Mouse (Mus musculus) embryonic facial prominence, embryonic 12.5 days (tissue): ENCODE measurements around the gene Sbp. TPM values are rescaled to one million over a fixed set of nuclear protein-coding genes. Genes with fewer than 3 reads are reported as not detected.

ENCODE experiments used
- ATAC-seq: fragments of 200-750 bp; cut with Nextera tagmentation; 2 replicates; pipeline ENCODE4 v1.8.0; 2017; ENCODE audit not compliant: insufficient number of reproducible peaks, insufficient read depth, low FRiP score, low TSS enrichment
- H3K27ac ChIP-seq: fragments of 300-500 bp; sonication (generic); 2 replicates; pipeline ENCODE4 v1.5.1; 2016; ENCODE audit warnings: mild to moderate bottlenecking
- H3K27me3 ChIP-seq: fragments of 300-500 bp; sonication (generic); 2 replicates; pipeline ENCODE4 v1.6.1; 2016; ENCODE audit warnings: mild to moderate bottlenecking, moderate library complexity
- H3K36me3 ChIP-seq: fragments of 300-500 bp; sonication (generic); 2 replicates; pipeline ENCODE4 v1.6.1; 2016; ENCODE audit warnings: mild to moderate bottlenecking
- H3K4me1 ChIP-seq: fragments of 300-500 bp; sonication (generic); 2 replicates; pipeline ENCODE4 v1.6.1; 2016
- H3K4me2 ChIP-seq: fragments of 300-500 bp; sonication (generic); replicated peaks from 2 replicates; pipeline ENCODE4 v1.6.1; 2016; ENCODE audit warnings: mild to moderate bottlenecking, moderate library complexity
- H3K4me3 ChIP-seq: fragments of 300-500 bp; sonication (generic); 2 replicates; pipeline ENCODE4 v1.5.1; 2016; ENCODE audit warnings: mild to moderate bottlenecking
- H3K9ac ChIP-seq: fragments of 300-500 bp; sonication (generic); 2 replicates; pipeline ENCODE4 v1.6.1; 2016; ENCODE audit warnings: mild to moderate bottlenecking, moderate library complexity
- H3K9me3 ChIP-seq: fragments of 300-500 bp; sonication (generic); 2 replicates; pipeline ENCODE4 v1.6.1; 2016; ENCODE audit warnings: mild to moderate bottlenecking, moderate library complexity
- WGBS: fragments of 180-500 bp; shearing (Covaris S2); methylation state at CpG from one replicate; pipeline ENCODE4 v1.1.7; 2016; 5-methylcytosine and 5-hydroxymethylcytosine counted together
- polyA plus RNA-seq: library from polyadenylated mRNA; unstranded; fragments of >200 nt; fragmentation: Nextera tagmentation; extraction: Ambion mirVana; gene quantifications from 2 replicates; pipeline ENCODE4 v1.2.1, GENCODE M21; 2016

Sbp gene
- polyA plus RNA-seq, 1 experiment from 2014 or later = not detected

DNA sequence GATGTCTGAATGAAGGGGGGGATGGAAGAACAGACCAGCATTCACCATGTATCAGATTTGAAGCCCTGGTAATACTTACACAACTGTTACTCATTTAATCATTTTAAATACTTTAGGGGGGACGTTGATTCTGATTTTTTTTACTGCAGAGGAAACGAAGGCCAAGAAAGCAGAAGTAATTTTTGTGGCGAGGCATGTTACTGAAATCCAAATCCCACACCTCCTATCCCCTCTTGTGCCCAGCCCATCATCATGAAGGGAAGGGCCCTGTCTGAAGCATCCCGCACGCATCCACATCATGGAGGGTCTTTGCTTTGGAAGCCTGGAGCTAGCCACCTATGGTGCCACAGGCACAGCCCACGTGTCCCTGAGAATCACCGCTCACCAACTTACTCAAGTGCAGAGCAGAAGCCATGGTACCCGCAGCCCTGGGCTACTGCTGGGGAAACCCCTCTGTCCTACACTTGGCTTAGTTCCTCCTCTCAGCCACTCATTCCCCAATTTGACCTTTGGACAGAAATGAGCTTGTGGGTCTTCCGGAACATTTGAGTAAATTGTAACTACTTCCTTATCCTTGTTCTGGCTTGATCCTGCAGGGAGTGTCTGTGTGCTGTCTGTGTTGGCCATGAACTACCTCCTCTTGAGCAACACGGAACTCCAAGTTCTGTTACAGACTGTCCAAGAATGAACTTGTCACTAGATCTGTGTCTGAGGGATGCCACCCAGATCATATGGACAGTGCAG lies 25.4 kb downstream of the Sbp start:
- Histone ChIP-seq H3K27me3 (no peaks in the 10 kb centered on the region), H3K4me1 (no peaks in the 10 kb centered on the region), H3K4me2 (no peak overlapping the region), H3K9ac (no peak overlapping the region), H3K36me3 (no peaks in the 10 kb centered on the region), H3K9me3 (no peaks in the 10 kb centered on the region), H3K27ac (no peak overlapping the region), H3K4me3 (no peak overlapping the region)
- no peak for ATAC-seq
- 80% methylated on average over 10 of the region's 10 CpGs for WGBS

DNA sequence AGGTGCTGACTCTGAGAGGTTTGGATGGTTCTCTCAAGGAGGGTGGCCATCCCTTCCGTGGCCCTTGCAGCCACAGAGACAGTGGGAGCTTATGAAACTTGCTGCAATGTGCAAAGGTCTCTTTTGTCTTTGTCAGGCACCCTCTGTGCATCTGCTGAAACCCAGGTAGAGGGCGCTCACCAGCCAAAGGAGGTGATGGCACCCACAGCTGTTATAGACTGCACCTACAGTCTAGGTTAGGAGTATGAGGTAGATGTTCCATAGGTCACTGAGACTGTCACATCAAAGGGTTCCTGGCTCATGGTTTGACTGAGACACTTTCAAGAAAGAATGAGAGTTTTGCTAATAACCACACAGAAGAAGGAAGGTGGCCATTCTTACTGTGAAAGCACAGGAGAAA lies 27.3 kb downstream of the Sbp start:
- H3K9ac ChIP-seq = no peak overlapping the region
- H3K4me1 ChIP-seq = no peaks in the 10 kb centered on the region
- no peak overlapping the region for H3K27ac ChIP-seq
- no peaks in the 10 kb centered on the region for H3K9me3 ChIP-seq
- H3K4me3 ChIP-seq = no peak overlapping the region
- ATAC-seq = no peak
- 42% methylated on average over 2 of the region's 2 CpGs for WGBS
- no peaks in the 10 kb centered on the region for H3K36me3 ChIP-seq
- H3K27me3 ChIP-seq = no peaks in the 10 kb centered on the region
- no peak overlapping the region for H3K4me2 ChIP-seq

DNA sequence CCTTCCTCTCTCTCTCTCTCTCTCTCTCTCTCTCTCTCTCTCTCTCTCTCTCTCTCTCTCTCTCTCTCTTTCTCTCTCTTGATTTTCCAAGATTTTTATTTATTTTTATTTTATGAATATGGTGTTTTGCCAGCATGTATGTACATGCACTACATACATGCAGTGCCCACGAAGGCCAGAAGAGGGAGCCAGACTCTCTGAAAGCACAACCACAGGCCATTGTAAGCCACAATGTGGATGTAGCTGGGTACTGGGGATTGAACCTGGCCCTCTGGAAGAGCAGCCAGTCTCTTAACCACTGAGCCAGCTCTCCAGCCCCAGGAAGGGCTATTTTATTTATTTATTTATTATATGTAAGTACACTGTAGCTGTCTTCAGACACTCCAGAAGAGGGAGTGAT lies 27.8 kb downstream of the Sbp start:
- Histone ChIP-seq H3K4me3 (no peak overlapping the region), H3K4me1 (no peaks in the 10 kb centered on the region), H3K36me3 (no peaks in the 10 kb centered on the region), H3K27me3 (no peaks in the 10 kb centered on the region), H3K9me3 (no peaks in the 10 kb centered on the region), H3K27ac (no peak overlapping the region), H3K4me2 (no peak overlapping the region), H3K9ac (no peak overlapping the region)
- no peak for ATAC-seq
- 0% methylated on average over 1 of the region's 1 CpGs for WGBS

DNA sequence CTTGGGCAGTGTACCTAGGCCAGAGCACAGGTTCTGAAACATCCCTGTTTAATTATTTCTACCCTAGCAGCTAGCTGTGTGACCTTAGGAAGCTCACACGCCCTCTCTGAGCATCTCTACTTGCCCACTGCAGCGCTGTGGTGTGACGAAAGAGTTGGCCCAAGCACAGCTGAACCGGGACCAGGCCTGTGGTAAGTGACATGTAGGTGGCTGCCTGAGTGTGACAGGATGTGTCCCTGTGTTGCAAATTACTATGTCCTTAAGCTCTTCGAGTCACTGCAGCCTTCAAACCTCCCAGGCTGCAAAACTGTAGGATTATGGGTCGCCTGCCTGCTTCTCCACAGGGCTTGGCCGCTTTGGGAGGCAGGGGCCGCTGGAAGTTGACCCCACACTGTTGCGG lies 29.8 kb downstream of the Sbp start:
- H3K4me1 ChIP-seq = no peaks in the 10 kb centered on the region
- H3K36me3 ChIP-seq = no peaks in the 10 kb centered on the region
- H3K9ac ChIP-seq = no peak overlapping the region
- 84% methylated on average over 9 of the region's 9 CpGs for WGBS
- H3K4me3 ChIP-seq = no peak overlapping the region
- no peak overlapping the region for H3K27ac ChIP-seq
- no peak for ATAC-seq
- no peak overlapping the region for H3K4me2 ChIP-seq
- H3K9me3 ChIP-seq = no peaks in the 10 kb centered on the region
- no peaks in the 10 kb centered on the region for H3K27me3 ChIP-seq

DNA sequence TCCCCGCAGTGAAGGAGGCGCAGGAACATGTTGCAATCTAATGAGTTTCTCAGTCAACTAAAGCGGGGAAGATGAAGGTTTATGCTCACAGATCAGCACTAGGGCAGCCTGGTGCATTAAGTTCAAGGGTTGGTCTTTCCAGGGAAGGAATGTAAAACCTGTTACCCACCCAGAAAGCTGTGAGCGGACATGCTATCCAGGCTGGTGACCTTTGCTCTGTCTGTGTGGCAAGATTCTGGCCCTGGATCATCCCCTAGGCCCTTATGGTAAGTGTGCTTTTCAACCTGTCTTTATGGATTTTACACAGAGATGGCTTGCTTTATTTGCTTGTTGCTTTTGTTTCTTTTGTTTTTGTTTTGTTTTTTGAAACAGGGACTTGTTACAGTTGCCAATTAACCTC lies 35.2 kb downstream of the Sbp start:
- no peaks in the 10 kb centered on the region for H3K27me3 ChIP-seq
- H3K4me2 ChIP-seq = no peak overlapping the region
- no peaks in the 10 kb centered on the region for H3K36me3 ChIP-seq
- no peaks in the 10 kb centered on the region for H3K4me1 ChIP-seq
- no peaks in the 10 kb centered on the region for H3K9me3 ChIP-seq
- ATAC-seq = no peak
- no peak overlapping the region for H3K9ac ChIP-seq
- 77% methylated on average over 4 of the region's 4 CpGs for WGBS
- no peak overlapping the region for H3K4me3 ChIP-seq
- H3K27ac ChIP-seq = no peak overlapping the region

DNA sequence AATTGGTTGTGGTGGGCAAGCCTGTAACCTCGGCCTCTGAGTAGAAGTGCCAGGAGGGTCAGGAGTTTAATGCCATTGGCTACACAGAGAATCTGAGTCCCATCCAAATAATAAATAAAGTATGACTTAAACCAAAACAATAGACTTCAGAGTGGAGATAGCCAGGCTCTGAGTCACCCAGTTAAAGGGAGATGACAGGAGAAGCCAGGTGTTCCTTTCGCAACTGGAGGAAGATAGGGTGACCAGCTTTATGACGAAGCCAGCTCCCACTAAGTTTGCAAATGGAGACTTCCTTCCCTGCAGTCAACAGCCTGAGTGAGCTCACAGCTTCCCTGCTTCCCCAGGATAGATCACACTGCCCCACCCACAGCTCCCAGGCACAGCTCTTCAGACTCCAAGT lies 38.0 kb downstream of the Sbp start:
- Histone ChIP-seq H3K4me3 (no peak overlapping the region), H3K9ac (no peak overlapping the region), H3K27me3 (no peaks in the 10 kb centered on the region), H3K27ac (no peak overlapping the region), H3K4me2 (no peak overlapping the region), H3K4me1 (no peaks in the 10 kb centered on the region), H3K36me3 (no peaks in the 10 kb centered on the region), H3K9me3 (no peaks in the 10 kb centered on the region)
- WGBS = 52% methylated on average over 3 of the region's 3 CpGs
- ATAC-seq = no peak

DNA sequence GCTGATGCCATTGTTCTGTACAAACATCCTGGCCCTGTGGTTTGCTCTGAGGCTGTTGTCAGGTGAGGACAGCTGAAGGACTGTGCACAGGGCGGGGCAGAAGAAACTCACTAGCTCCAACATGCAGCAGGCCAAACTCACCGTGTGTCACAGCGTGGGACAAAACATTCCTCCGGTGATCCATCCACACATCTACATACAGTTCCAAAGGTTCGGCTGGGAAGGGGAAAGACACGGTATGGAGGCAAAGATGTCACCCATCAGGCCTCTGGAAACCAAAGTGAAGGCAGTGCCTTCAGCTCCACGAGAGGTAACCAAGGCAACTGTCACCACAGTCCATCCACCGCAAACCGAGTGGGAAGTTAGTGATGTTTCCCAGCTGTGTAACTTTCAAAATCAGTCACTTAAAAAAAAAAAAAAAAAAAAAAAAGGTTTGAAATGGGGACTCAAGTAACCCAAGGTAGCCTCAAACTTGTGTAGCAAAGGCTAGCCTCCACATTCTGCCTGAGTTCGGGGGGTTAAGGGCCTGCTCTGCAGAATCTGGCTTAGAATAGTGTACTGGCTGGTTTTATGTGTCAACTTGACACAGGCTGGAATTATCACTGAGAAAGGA lies 38.9 kb downstream of the Sbp start, which contains the start of gene Prss30:
Prss30 (minus strand) TSS at position 270 of the 613 bp plus-strand sequence.
- no peak within 1 kb of the TSS for H3K4me2 ChIP-seq
- H3K36me3 ChIP-seq = no peaks in the 10 kb centered on the region
- H3K27ac ChIP-seq = no peak within 1 kb of the TSS
- WGBS = 74% methylated on average over 10 of the region's 10 CpGs
- H3K27me3 ChIP-seq = no peaks in the 10 kb centered on the region
- no peaks in the 10 kb centered on the region for H3K9me3 ChIP-seq
- no peak within 1 kb of the TSS for H3K9ac ChIP-seq
- no peak within 1 kb of the TSS for H3K4me3 ChIP-seq
- no peaks in the 10 kb centered on the region for H3K4me1 ChIP-seq
- ATAC-seq = no peak

DNA sequence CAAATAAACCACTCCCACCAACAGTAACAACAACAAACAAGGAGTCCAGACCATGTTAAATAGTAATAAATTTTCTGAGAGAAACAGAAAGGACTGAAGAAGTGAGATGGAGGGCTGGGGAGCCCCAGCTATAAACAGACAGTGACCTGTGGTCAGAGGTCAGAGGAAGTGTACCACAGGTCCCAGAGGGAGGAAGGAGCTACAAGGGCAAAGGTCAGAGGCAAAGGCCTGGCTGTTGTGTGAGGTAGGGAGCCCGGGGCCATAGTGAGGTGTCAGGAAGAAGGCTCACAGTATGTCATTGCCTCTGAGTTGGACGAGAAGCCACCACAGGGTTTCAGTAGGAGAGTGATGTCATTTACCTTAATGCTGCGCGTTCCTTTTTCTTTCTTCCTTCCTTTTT lies 41.4 kb downstream of the Sbp start:
- WGBS = 48% methylated on average over 4 of the region's 4 CpGs
- ATAC-seq = no peak
- Histone ChIP-seq H3K4me2 (no peak overlapping the region), H3K9ac (no peak overlapping the region), H3K27me3 (no peaks in the 10 kb centered on the region), H3K27ac (no peak overlapping the region), H3K4me1 (no peaks in the 10 kb centered on the region), H3K36me3 (no peaks in the 10 kb centered on the region), H3K4me3 (no peak overlapping the region), H3K9me3 (no peaks in the 10 kb centered on the region)

DNA sequence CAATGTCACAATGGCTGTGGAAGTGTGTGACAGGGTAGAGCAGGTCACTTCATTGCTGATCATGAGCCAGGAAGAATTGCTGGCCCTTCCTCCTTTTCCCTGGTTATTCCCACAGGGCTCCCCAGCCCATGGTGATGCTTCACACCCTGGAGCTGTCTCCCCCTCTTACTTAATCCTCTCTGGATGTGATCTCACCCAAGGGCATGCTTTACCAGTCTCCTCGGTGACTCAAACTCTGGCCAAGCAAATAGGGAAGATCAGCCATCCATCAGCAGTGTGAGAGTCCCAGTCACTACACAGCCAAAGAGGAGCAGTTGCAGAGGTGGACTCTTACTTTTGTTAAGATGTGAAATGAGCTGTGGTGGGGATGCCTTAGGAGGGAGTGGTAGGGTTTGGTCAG lies 43.5 kb downstream of the Sbp start:
- no peak for ATAC-seq
- Histone ChIP-seq H3K4me3 (no peak overlapping the region), H3K4me2 (no peak overlapping the region), H3K27me3 (no peaks in the 10 kb centered on the region), H3K4me1 (no peaks in the 10 kb centered on the region), H3K36me3 (no peaks in the 10 kb centered on the region), H3K27ac (no peak overlapping the region), H3K9me3 (no peaks in the 10 kb centered on the region), H3K9ac (no peak overlapping the region)
- WGBS = 93% methylated on average over 1 of the region's 1 CpGs

DNA sequence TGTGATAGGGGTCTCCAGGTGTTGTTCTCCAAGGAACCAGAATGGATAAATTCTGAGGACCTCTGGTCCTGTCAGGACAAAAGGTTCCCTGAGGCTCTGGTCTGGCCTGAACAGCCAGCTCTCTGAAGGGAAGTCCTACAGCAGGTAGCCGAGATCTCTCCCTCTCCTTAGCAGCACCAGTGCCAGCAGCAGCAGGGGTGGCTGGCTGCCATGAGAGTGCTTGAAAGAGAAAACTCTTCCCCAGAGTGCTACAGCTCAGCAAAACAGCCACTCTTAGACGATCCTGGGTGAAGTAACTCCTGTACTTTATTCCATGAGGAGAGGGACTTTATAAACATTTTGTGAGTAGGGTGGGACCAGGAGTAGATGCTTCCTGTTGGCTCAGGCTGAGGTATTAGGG lies 48.3 kb downstream of the Sbp start:
- Histone ChIP-seq H3K27me3 (peaks cover 5% of the 10 kb centered on the region; the same call in 1 of the 2 replicates), H3K4me2 (no peak overlapping the region), H3K9me3 (no peaks in the 10 kb centered on the region), H3K4me1 (0 out of 2 replicates have a peak, but pooled peaks cover 3% of the 10 kb centered on the region), H3K27ac (no peak overlapping the region), H3K4me3 (no peak overlapping the region), H3K36me3 (no peaks in the 10 kb centered on the region), H3K9ac (no peak overlapping the region)
- 42% methylated on average over 2 of the region's 2 CpGs for WGBS
- ATAC-seq = no peak

DNA sequence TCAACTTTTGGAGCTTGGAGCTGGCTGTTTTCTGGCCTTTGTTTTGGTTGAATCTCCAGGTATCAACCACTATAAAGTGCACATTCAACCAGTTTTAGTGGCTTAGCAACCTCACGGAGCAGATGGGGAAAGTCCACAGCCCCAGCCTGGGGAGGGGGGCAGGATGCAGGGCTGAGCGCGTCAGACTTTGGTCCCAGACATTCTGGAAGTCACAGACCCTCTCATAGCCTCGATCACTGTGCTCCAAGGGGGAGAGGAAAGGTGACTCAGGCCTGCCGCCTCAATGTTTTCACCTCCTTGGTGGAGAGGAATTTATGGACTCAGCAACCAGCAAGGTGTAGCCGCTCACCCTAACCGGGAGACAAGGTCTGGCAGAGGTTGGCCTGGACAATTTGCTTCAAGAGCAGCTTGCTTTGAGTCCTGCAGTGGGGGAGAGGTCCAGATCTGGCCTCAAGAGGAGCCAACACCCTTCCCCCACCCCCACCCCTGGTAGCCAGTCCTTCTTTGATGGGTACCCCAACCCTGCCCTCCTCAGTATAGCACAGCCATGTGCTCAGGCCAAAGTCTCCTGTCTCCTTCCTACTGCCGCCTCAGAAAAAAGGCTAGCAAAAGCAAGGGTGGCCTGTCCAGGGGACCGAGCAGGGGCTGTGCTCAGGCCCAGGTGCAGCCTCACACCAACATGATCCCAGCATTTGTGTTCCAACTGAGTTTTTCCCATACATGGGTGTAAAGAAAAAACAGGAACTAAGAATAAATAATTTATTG lies 51.5 kb downstream of the Sbp start:
- H3K4me1 ChIP-seq = 0 out of 2 replicates have a peak, but pooled peaks cover 3% of the 10 kb centered on the region
- no peaks in the 10 kb centered on the region for H3K9me3 ChIP-seq
- H3K4me2 ChIP-seq = peak overlapping the region; percentile 51
- peaks cover 5% of the 10 kb centered on the region; the same call in 1 of the 2 replicates for H3K27me3 ChIP-seq
- H3K36me3 ChIP-seq = no peaks in the 10 kb centered on the region
- 0 out of 2 replicates have a peak, but pooled peaks have one; percentile 63 for ATAC-seq
- H3K9ac ChIP-seq = no peak overlapping the region
- H3K4me3 ChIP-seq = peak overlapping the region; percentile 14; the same call in 1 of the 2 replicates
- H3K27ac ChIP-seq = no peak overlapping the region
- 72% methylated on average over 9 of the region's 9 CpGs for WGBS
